Mouse (Mus musculus) monocyte, adult 5-6 weeks (primary cell): ENCODE data around the gene Fbxo33. TPM values are rescaled to one million over a fixed set of nuclear protein-coding genes. Genes with fewer than 3 reads are reported as not detected.

ENCODE experiments used
- ATAC-seq: fragments of 153-309, 156-312 bp; replicated peaks from 2 replicates; pipeline ENCODE4 v1.8.0; 2017; ENCODE audit warnings: mild to moderate bottlenecking; ENCODE audit not compliant: low TSS enrichment, insufficient number of reproducible peaks, severe bottlenecking, poor library complexity, low FRiP score
- total RNA-seq: library from RNA; stranded (forward); fragments of 200-1000, 200-491, 200-594 nt; gene quantifications from 3 replicates; pipeline ENCODE4 v1.2.3, GENCODE M21; 2017

Fbxo33 gene
- total RNA-seq, 1 experiment from 2014 or later: 82.1 TPM

- no peak; the same call in 1 of the 2 replicates for ATAC-seq
Observed at GRCm38 (mm10) chr12:59206208-59206999, 13.1 kb downstream of the Fbxo33 start.

DNA sequence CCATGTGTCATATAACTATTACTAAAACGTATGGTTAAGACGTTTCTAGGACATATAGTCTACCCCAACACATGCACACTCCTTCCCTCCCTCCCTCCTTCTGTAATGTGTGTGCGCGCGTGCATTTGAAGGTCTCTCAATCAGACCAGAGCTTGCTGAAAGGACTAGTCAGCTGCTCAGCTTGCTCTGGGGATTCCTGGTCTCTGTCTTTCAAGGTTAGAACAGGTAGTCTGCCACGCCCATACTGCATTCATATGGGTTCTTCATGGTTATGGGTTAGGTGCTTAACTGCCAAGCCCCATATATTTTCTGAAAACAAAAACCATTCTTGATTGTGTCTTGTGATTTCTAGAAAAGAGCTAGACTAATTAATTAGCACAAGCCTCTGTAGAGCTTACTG lies 14.0 kb downstream of the Fbxo33 start:
- ATAC-seq: no peak

DNA sequence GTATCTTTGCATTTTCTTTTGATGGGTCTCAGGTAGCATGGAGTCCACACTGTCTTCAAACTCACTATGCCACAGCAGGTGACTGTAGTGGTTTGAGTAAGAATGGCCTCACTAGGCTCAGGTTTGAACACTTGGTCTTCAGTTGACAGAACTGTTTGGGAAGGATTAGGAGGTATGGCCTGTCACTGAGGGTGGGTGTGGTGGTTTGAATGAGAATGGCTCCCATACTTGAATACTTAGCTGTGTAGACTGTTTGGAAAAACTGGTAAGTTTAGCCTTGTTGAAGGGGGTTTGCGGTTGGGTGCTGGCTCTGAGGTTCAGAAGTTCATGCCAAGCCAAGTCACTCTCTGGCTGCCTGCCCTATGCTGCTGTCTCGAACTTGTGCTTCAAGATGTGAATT lies 20.2 kb downstream of the Fbxo33 start:
- ATAC-seq: no peak

- ATAC-seq: no peak
Observed at GRCm38 (mm10) chr12:59198750-59199149, 20.8 kb downstream of the Fbxo33 start.

- no peak for ATAC-seq
Observed at GRCm38 (mm10) chr12:59195941-59196340, 23.6 kb downstream of the Fbxo33 start.

GRCm38 (mm10) chr12:59195065-59195464 lies 24.5 kb downstream of the Fbxo33 start:
- no peak for ATAC-seq

- no peak for ATAC-seq
Observed at GRCm38 (mm10) chr12:59194341-59195003, 25.1 kb downstream of the Fbxo33 start.

GRCm38 (mm10) chr12:59193637-59194036 lies 25.9 kb downstream of the Fbxo33 start:
- ATAC-seq: no peak

GRCm38 (mm10) chr12:59188086-59188682 lies 31.3 kb downstream of the Fbxo33 start:
- ATAC-seq: no peak

- no peak for ATAC-seq
Observed at GRCm38 (mm10) chr12:59177814-59178213, 41.7 kb downstream of the Fbxo33 start.

GRCm38 (mm10) chr12:59169935-59170334 lies 49.6 kb downstream of the Fbxo33 start:
- no peak for ATAC-seq

- ATAC-seq: no peak
Observed at GRCm38 (mm10) chr12:59166557-59166956, 53.0 kb downstream of the Fbxo33 start.

DNA sequence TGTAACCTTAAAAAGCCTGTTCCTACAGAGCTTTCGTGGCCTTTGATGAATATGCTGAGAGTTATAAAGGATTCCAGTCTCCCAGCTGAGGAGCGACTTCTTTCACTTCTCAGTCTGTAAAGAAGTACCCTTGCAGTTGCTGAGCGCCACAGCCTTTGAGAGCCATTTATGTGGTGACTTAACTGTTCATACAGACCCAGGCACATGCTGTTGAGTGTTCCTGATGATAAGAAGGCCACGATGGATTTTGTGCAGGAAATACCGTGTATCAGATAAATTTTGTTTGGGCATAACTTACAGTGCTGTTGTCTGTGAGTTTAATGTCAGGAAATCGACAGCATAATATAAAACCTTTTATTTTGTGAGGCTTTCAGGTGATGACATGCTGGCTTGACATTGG lies 55.0 kb downstream of the Fbxo33 start:
- ATAC-seq: no peak

GRCm38 (mm10) chr12:59162797-59163196 lies 56.7 kb downstream of the Fbxo33 start:
- no peak for ATAC-seq

DNA sequence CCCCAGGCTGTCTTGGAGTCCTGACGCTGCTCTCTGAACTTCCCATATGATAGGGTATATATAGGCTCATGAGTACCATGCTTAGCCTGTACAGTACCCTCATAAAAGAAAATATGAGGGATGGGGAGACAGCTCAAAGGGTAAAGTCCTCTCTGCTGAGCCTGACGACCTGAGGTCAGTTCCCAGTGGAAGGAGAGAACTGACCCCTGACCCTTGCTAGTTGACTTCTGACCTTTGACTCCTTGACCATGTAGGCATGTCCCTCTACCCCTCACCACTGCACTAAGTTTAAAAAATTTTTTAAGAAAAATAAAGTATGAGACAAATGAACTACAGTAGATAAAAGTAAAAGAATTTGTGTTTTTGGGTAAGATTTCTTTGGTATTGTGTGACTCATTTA lies 58.4 kb downstream of the Fbxo33 start:
- no peak for ATAC-seq

Other genes starting within 250 kb of the Fbxo33 start
- 20.5 to 28.1 TPM (median 24.5 TPM) in 3 replicates for gene Sec23a, start 207.7 kb downstream of the Fbxo33 start, total RNA-seq
- gene Gemin2, start 206.3 kb downstream of the Fbxo33 start, total RNA-seq: 5.1 to 8.0 TPM (median 7.8 TPM) in 3 replicates
- 110 to 131 TPM (median 119 TPM) in 3 replicates for gene Trappc6b, start 158.3 kb downstream of the Fbxo33 start, total RNA-seq
- 109 to 145 TPM (median 133 TPM) in 3 replicates for gene Pnn, start 152.8 kb downstream of the Fbxo33 start, total RNA-seq
- gene Mia2, start 123.9 kb downstream of the Fbxo33 start, total RNA-seq: 299 to 323 TPM (median 303 TPM) in 3 replicates